Mouse (Mus musculus) kidney, postnatal 36 days (tissue): Measurements from ENCODE around the gene Schip1.

ENCODE experiments used
- DNase-seq, 2 experiments: peaks; one replicate each; pipeline ENCODE4 v3.0.0; 2021 to 2022; ENCODE audit warnings: mixed read lengths in 2 of 2

Gene Schip1

DNA sequence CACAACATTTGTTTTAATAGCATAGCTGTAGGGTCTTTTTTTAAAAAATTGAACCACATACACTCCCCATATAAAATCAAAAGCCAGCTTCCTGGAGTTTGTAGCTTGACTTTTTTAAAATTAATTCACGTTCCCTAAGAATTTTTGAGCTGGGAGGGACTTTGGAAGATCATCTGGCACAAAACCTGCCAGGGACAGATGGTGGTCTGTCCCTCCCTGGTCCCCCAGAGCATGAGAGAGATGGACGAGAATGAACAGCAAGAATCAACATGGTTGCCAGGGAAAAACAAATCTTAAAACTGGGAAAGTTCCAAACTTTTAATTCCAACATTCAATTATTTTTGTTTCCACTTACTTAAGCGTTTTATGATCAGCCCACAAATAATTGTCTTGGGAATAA, 334.1 kb downstream of the Schip1 start:
- no peak for DNase-seq

DNA sequence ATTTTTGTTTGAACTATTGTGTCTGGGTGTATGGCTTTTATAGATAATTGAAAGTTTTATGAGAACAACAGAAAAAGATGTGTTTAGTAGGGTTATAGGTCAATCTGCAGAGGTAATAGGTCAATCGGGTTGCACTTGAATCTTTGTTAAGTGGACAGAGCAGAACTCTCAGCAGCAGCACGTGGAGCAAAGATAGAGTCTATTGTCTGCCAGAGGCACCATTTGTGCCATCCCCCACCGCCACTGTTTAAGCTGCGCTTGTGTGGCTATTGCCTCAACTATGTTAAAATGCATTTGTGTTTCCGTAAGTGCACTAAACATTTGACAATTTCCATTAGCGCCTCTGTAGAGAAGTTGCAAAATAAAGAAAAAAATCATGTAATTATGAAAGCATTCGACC, 335.5 kb downstream of the Schip1 start:
- DNase-seq, result no peak

- no peak for DNase-seq
Observed at GRCm38 (mm10) chr3:68403343-68403742, 338.7 kb downstream of the Schip1 start.

DNA sequence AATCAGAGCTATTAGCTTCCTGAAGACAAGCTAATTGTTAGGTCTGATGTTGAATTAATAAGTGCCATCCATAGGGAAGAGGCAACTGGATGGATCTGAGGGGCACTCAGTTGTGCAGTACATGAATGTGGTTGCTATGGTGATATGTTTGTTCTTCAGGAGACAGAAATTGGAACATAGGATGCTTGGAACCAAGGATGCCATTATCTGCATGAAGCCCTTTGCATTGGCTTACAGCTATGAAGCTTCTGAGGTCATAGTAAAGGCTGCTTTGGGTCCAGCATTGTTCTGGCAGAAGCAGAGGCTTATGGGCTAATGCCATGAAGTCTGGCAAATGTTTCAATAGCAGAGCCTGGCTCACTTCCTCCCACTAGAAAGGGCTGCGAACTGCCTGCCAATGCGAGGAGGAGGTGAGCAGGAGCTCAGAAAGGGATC, 339.2 kb downstream of the Schip1 start:
- DNase-seq, result no peak

- DNase-seq, result no peak
Observed at GRCm38 (mm10) chr3:68405724-68406123, 341.1 kb downstream of the Schip1 start.

- no peak for DNase-seq
Observed at GRCm38 (mm10) chr3:68412262-68412661, 347.7 kb downstream of the Schip1 start.

- DNase-seq, result no peak
Observed at GRCm38 (mm10) chr3:68419792-68420191, 355.2 kb downstream of the Schip1 start.

DNA sequence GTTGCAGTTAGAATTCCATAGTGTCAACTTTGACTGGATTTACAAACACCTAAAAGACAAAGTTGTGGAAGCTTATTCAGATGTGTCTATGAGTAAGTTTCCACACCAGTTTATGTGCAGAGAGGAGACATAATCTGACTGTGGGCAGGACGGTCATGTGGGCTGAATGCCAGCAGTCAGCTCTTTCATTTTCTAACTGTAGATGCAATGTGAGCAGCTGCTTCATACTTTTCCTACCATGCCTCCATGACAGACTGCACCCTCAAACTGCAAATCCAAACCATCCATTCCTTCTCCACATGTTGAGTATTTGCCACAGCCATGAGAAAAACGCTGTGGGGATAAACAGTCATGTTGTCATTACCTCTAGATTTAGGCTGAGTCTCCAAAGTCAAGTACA, 356.3 kb downstream of the Schip1 start:
- no peak for DNase-seq

DNA sequence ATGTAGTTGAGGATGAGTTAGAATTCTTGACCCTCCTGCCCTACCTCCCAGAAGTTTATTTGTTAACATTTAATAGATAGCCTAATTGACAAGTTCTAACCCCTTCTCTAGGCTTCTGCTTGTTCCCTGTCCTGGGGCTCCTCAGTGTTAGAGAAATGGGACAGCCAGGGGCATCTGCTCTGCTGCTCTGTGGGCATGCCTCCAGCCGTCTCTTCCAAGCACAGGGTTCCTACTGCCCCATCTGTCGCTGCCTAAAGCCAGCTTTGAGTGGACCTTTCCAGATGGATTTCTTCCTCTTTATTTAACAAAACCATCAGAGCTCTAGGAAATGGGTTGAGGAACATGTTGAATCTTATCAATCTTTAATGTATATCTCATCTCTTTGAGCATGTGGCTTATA, 357.2 kb downstream of the Schip1 start:
- DNase-seq, result no peak

DNA sequence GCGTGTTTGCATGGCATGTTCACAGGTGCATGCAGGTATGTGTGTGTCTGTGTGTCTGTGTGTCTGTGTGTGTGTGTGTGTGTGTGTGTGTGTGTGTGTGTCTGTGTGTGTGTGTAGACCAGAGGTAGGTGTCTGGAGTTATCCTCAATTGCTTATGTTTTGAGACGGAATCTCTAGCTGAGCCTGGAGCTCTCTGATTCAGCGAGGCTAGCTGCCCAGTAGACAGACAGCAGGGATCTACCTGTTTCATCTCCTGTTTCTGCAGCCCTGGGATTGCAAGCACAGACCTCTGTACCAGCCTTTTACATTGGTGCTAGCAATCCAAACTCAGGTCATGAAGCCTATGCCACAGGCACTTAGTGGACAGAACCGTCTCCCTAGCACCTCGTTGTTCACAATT, 363.5 kb downstream of the Schip1 start:
- no peak for DNase-seq

DNA sequence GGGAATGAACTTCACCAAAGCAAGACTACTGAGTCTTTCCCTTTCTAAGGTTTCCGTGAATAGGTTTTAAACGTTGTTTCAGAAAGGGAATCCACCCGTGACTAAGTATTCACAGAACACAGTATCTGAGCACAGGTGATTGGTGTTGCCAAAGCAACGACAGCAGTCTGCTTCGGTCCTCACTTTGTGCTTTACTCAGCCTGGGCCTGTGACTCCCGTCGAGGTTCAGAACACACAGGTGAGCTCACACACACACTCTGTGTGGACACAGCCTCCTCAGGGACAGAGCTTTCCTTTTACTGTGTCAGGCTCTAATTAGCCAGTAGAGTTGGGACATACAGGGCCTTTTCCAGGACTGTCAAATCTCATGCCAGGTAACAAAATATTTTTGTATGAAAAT, 369.8 kb downstream of the Schip1 start:
- peak in 1 of 2 experiments; percentile 2 for DNase-seq

DNA sequence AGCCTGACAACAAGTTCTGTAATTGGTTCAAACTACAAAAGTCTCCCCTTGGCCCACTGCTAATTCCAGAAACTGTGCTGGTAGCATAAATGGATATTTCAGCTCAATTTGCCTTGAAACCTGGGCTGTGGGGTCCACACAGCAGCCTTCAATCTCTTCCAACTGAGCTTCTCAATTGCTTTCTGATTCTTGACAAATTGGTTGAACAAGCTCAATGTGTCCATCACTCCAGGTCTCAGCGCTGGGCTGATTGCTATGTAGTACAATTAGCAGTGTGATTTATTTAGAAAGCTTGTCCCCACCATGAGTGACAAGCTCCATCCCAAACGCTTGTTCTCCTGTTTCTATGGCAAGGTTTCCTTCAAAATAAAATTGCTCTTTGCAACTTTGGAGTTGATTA, 370.3 kb downstream of the Schip1 start:
- no peak for DNase-seq

GRCm38 (mm10) chr3:68448480-68448879, 383.9 kb downstream of the Schip1 start:
- no peak for DNase-seq

- DNase-seq, result no peak
Observed at GRCm38 (mm10) chr3:68451634-68452033, 387.0 kb downstream of the Schip1 start.

- peak; percentile 3 to 28 for DNase-seq
Observed at GRCm38 (mm10) chr3:68453266-68453665, 388.7 kb downstream of the Schip1 start.

DNA sequence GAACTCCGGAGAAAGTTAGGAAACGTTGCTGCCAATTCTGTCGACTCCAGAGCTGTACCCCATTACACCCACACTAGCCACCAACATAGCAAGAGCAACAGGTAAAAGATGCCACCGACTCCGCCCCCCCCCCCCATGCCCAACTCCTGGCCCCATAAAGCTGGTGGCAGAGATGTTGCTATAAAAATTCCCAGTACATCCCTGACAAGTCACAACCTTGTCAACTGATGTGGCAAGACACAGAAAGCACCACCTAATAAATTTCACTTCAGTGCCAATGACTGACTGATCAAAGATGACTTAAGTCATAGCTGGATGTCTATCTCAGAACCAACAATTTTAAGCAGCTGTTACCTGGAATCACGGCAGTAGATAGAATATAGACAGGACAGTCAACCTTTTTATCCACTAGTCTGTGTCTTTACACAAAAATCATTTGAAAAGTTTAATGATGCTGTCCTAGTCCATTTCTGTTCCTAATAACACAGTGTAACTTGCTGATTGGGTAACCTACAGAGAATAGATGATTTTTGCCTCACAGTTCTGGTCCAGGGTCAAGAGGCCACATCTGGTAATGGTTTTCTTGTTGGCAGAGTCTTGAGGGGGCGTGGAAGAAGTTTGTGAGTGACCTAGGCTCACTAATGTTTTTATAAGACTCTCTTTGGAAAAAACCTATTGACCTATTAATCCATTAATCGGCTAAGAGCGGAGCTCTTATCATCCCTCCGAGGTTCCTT, 389.3 kb downstream of the Schip1 start:
- no peak for DNase-seq

GRCm38 (mm10) chr3:68466643-68467042, 402.0 kb downstream of the Schip1 start:
- no peak for DNase-seq

DNA sequence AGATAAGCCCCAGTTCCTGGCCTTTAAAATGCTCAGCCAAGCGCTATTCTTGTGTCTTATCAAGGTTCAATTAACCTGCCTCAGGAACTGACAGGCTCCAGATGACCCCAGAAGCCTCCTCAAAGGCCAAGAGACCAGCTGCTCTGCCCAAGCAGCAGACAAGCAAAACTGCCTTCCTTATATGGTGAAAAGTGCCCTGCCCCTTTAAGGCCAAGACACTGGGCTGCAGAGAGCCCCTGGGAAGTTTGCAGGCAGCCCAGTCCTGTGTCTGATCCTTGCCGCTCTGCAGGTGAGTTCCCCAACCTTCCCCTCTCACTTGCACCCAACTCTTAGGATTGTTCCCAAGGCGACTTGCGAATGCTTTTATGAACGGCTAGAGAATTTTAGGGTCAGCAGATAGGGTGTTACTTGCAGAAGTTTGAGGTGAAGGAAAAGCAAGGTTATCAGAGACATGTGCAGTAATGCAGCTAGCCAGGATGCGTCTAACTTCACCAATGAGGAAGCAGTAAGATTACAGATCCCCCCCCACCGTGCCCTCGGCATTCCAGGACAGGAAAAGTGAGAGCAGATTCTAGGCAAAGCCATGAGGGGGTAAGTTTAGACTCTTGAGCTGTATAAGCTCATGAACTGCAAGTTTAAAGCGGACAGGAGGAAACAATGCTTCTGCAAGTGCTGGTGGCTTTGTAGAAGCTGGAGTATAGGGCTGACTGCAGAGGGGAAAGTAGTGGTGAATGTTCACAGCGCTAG, 403.5 kb downstream of the Schip1 start:
- peak; percentile 58 to 60 for DNase-seq

- peak; percentile 44 to 54 for DNase-seq
Observed at GRCm38 (mm10) chr3:68469643-68470042, 405.0 kb downstream of the Schip1 start.

DNA sequence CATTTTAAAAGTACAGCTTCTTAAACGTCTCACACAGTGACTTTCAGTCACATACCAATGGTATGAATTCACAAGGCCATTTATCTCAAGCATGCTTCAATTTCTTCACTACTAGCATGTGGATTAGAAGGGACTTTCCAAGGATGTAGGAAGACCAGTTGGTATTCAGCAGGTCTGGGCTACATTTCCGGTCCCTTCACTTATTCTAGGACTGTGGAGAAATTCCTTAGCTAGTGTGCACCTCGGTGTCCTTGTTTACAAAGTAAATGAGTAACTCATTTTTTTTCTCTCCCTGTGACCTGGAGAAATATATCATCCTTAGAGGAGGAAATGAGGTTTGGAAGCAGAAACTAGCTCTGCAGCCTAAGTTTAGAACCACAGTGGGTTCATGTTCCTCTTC, 405.5 kb downstream of the Schip1 start:
- peak; percentile 21 to 60 for DNase-seq

- DNase-seq, result no peak
Observed at GRCm38 (mm10) chr3:68470622-68471021, 406.0 kb downstream of the Schip1 start.

GRCm38 (mm10) chr3:68476336-68476735, 411.7 kb downstream of the Schip1 start:
- no peak for DNase-seq

GRCm38 (mm10) chr3:68477478-68477877, 412.9 kb downstream of the Schip1 start:
- peak; percentile 40 to 64 for DNase-seq

GRCm38 (mm10) chr3:68479266-68479665, 414.7 kb downstream of the Schip1 start:
- DNase-seq, result no peak
